In genomic region chr11:5057856-5058641, GRCm38 (mm10) we compare ENCODE assay signal across 8 mouse cellular contexts. TPM values are rescaled to one million over a fixed set of nuclear protein-coding genes. Genes with fewer than 3 reads are reported as not detected.
DNase-seq lines count a peak whose midpoint lies in the region; ATAC-seq and TF ChIP-seq lines count a peak whose summit lies in the region.

Rasl10a (plus strand) TSS chr11:5058128.

- peak within 1 kb of the TSS; percentile 52 for H3K4me3 ChIP-seq in liver, adult 2 months (ENCODE audit: insufficient read depth, low read depth, low read length)
- peak within 1 kb of the TSS; percentile 50 for H3K4me3 ChIP-seq in embryonic facial prominence, embryonic 15.5 days (replicated peaks)
- H3K4me3 ChIP-seq in hindbrain, embryonic 12.5 days, result peak within 1 kb of the TSS; percentile 43
- H3K4me3 ChIP-seq in spleen, adult 2 months (ENCODE audit: extremely low read depth, insufficient read depth, insufficient read length), result peak within 1 kb of the TSS; percentile 59

- H3K4me1 ChIP-seq in liver, adult 2 months (ENCODE audit: control insufficient read depth, insufficient read depth, low read length), result peaks cover 13% of the 10 kb centered on the region
- peaks cover 60% of the 10 kb centered on the region for H3K4me1 ChIP-seq in embryonic facial prominence, embryonic 15.5 days
- peaks cover 59% of the 10 kb centered on the region for H3K4me1 ChIP-seq in hindbrain, embryonic 12.5 days
- H3K4me1 ChIP-seq in spleen, adult 2 months (ENCODE audit: control insufficient read depth, insufficient read depth, insufficient read length), result peaks cover 29% of the 10 kb centered on the region

- H3K36me3 ChIP-seq in liver, adult 2 months (ENCODE audit: control insufficient read depth, insufficient read depth, low read length), result no peaks in the 10 kb centered on the region
- H3K36me3 ChIP-seq in embryonic facial prominence, embryonic 15.5 days, result no peaks in the 10 kb centered on the region
- H3K36me3 ChIP-seq in hindbrain, embryonic 12.5 days, result no peaks in the 10 kb centered on the region
- no peaks in the 10 kb centered on the region for H3K36me3 ChIP-seq in spleen, adult 2 months (ENCODE audit: control insufficient read depth, insufficient read depth, low read length)

- no peak for DNase-seq in liver, adult 2 months (ENCODE audit: extremely low read depth, low read depth, low spot score)
- DNase-seq in liver, result no peak
- DNase-seq in layer of hippocampus, postnatal 25 days (ENCODE audit: extremely low spot score in 1 of 2, low spot score in 1 of 2), result peak; percentile 24 to 57
- peak; percentile 38 for DNase-seq in lung, postnatal 25 days (ENCODE audit: low spot score)
- peak in 1 of 2 experiments; percentile 73 for DNase-seq in spleen, adult 2 months (ENCODE audit: low read depth in 1 of 2, low spot score in 2 of 2)
- DNase-seq in cerebellum, adult 11 months, result no peak

- TF ChIP-seq POLR2A in liver, adult 2 months (IDR thresholded peaks at IDR 0.05; ENCODE audit: extremely low read depth, insufficient read depth, low read length), result no peak
- no peak for TF ChIP-seq POLR2A in spleen, adult 2 months (IDR thresholded peaks at IDR 0.05; ENCODE audit: low read depth, low read length)

- TF ChIP-seq CTCF in liver, adult 2 months (IDR thresholded peaks at IDR 0.05; ENCODE audit: low read depth, low read length), result no peak
- no peak for TF ChIP-seq CTCF in spleen, adult 2 months (IDR thresholded peaks at IDR 0.05; ENCODE audit: extremely low read depth, insufficient read depth, insufficient read length, insufficient replicate concordance)

- H3K4me2 ChIP-seq in embryonic facial prominence, embryonic 15.5 days (replicated peaks), result peak within 1 kb of the TSS; percentile 97
- H3K4me2 ChIP-seq in hindbrain, embryonic 12.5 days (replicated peaks), result peak within 1 kb of the TSS; percentile 88

- H3K27me3 ChIP-seq in liver, adult 2 months (ENCODE audit: control insufficient read depth, insufficient read depth, low read length), result 0 out of 2 replicates have a peak, but pooled peaks cover 7% of the 10 kb centered on the region
- peaks cover 79% of the 10 kb centered on the region for H3K27me3 ChIP-seq in embryonic facial prominence, embryonic 15.5 days
- peaks cover 81% of the 10 kb centered on the region for H3K27me3 ChIP-seq in hindbrain, embryonic 12.5 days
- peaks cover 13% of the 10 kb centered on the region for H3K27me3 ChIP-seq in spleen, adult 2 months (ENCODE audit: control insufficient read depth, insufficient read depth, low read length)

- peak within 1 kb of the TSS; percentile 50 for H3K9ac ChIP-seq in liver, adult 2 months (ENCODE audit: low read depth, low read length)
- peak within 1 kb of the TSS; percentile 26; the same call in 1 of the 2 replicates for H3K9ac ChIP-seq in embryonic facial prominence, embryonic 15.5 days
- peak within 1 kb of the TSS; percentile 59 for H3K9ac ChIP-seq in hindbrain, embryonic 12.5 days

- no peaks in the 10 kb centered on the region for H3K9me3 ChIP-seq in embryonic facial prominence, embryonic 15.5 days (replicated peaks)
- no peaks in the 10 kb centered on the region for H3K9me3 ChIP-seq in hindbrain, embryonic 12.5 days (replicated peaks)

- 2% methylated on average over 77 of the region's 77 CpGs for WGBS in liver, adult 2 months
- WGBS in embryonic facial prominence, embryonic 15.5 days, result 1% methylated on average over 77 of the region's 77 CpGs
- WGBS in hindbrain, embryonic 12.5 days, result 3% methylated on average over 70 of the region's 77 CpGs
- WGBS in spleen, adult 2 months, result 1% methylated on average over 77 of the region's 77 CpGs

- no peak for ATAC-seq in embryonic facial prominence, embryonic 15.5 days (ENCODE audit: insufficient number of reproducible peaks, low FRiP score, low TSS enrichment, low read depth)
- 0 out of 2 replicates have a peak, but pooled peaks have one; percentile 1 for ATAC-seq in hindbrain, embryonic 12.5 days (ENCODE audit: low FRiP score)

- H3K27ac ChIP-seq in liver, adult 2 months (replicated peaks; ENCODE audit: insufficient read depth, low read depth, low read length), result no peak within 1 kb of the TSS
- no peak within 1 kb of the TSS for H3K27ac ChIP-seq in embryonic facial prominence, embryonic 15.5 days (replicated peaks)
- no peak within 1 kb of the TSS for H3K27ac ChIP-seq in hindbrain, embryonic 12.5 days
- no peak within 1 kb of the TSS for H3K27ac ChIP-seq in spleen, adult 2 months (ENCODE audit: insufficient read depth, low read length)

- H3K79me2 ChIP-seq in liver, adult 2 months (ENCODE audit: control insufficient read depth, insufficient read depth, low read length), result 0 out of 2 replicates have a peak, but pooled peaks cover 1% of the 10 kb centered on the region

RNA-seq across cellular contexts. Expression of gene Rasl10a, which starts in this region (rescaled TPM):
- total RNA-seq in liver, adult 2 months (2014; rRNA removed), result not detected in 2 replicates
- polyA plus RNA-seq in liver, adult 2 months (2012; rRNA removed), result 0.26 TPM in 1 of 2 replicates, not detected in the other
- 4.1 TPM in 2 replicates for polyA plus RNA-seq in embryonic facial prominence, embryonic 15.5 days (2015; fragmentation: Nextera tagmentation; extraction: Ambion mirVana)
- 0.96 and 1.6 TPM in 2 replicates for polyA plus RNA-seq in hindbrain, embryonic 12.5 days (2016; fragmentation: Nextera tagmentation; extraction: Ambion mirVana)
- 10 to 100 TPM; 76.8 to 94.0 TPM for total RNA-seq in layer of hippocampus, postnatal 25 days (2021)
- polyA plus RNA-seq in spleen, adult 2 months (2012; rRNA removed), result 2.4 and 3.6 TPM in 2 replicates

Comparison
In these comparisons a context has a peak if more than half of its experiments do, and no peak if none do; other contexts are left out.
1. RNA of gene Rasl10a (total RNA-seq): 76.8 to 94.0 TPM in layer of hippocampus, postnatal 25 days; not detected in liver, adult 2 months; every median in the first group is over 10 times any median in the second.
2. DNase-seq: peak in layer of hippocampus, postnatal 25 days (2 of 2) and lung, postnatal 25 days (single experiment); none in liver, adult 2 months (single experiment), liver (single experiment) and cerebellum, adult 11 months (single experiment).
3. Peak in every context shown above with its lines, with median percentiles within 50 percentile points of each other: H3K4me3 ChIP-seq and H3K9ac ChIP-seq.